In the genomic region with DNA sequence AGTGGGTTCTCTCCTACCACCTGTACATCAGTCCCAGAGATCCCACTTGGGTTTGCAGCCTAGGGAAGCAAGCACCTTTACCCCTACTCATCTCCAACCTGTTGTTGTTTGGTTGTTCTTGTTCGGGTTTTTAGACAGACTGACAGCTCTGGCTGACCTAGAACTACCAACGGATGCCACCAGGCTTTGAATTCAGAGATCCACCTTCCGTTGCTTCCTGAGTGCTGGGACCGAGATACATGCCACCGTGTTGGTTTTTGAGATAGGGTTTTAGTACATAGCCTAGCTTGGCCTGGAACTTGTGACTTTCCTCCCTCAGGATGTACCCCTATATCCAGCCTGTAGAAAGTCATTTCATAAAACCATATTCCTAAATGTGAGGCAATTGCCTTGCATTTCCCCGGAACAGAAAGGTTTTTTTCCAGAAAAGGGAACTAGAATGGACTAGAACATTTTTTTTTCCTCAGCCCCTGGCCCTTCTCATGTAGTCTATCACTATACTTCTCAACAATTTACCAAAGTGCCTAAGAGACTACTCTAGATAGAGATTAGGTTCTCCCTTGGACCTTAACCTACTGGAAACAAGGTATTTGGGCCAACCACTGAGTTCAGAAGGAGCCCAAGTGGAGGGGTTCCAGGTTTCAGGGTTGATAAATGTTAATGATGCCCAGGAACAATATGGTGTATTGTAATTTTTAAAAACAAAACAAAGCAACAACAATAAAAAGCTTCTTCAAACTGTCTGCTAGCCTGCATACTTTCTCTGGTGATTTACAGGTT, we compare ENCODE assay signal across 8 mouse cellular contexts. TPM values are rescaled to one million over a fixed set of nuclear protein-coding genes. Genes with fewer than 3 reads are reported as not detected.
DNase-seq lines count a peak whose midpoint lies in the region; ATAC-seq and TF ChIP-seq lines count a peak whose summit lies in the region.

No protein-coding gene starts in this region.

- WGBS in heart, embryonic 12.5 days = 72% methylated on average over 6 of the region's 6 CpGs
- 83% methylated on average over 6 of the region's 6 CpGs for WGBS in hindbrain, embryonic 10.5 days
- WGBS in macrophage (ENCODE audit: missing documents) = 69% methylated on average over 3 of the region's 6 CpGs

- no peak for DNase-seq in heart, postnatal 36 days
- no peak for DNase-seq in G1E (ENCODE audit: low spot score)
- DNase-seq in hindbrain, embryonic 10.5 days (ENCODE audit: low spot score) = no peak
- no peak for DNase-seq in urinary bladder, postnatal 36 days (ENCODE audit: low spot score in 2 of 2)
- no peak for DNase-seq in spleen, postnatal 36 days (ENCODE audit: low spot score in 2 of 2)
- DNase-seq in thymus, postnatal 25 days = no peak

- intact Hi-C loops in heart, postnatal 36 days (cut with DNase I) = no loop called here

- H3K9me3 ChIP-seq in heart, embryonic 12.5 days (replicated peaks) = no peaks in the 10 kb centered on the region
- no peaks in the 10 kb centered on the region for H3K9me3 ChIP-seq in G1E (replicated peaks)
- no peaks in the 10 kb centered on the region for H3K9me3 ChIP-seq in hindbrain, embryonic 10.5 days

- H3K4me2 ChIP-seq in heart, embryonic 12.5 days = peak overlapping the region; percentile 62

- H3K4me1 ChIP-seq in heart, embryonic 12.5 days (replicated peaks) = peaks cover 22% of the 10 kb centered on the region
- H3K4me1 ChIP-seq in G1E (ENCODE audit: insufficient read depth, low read depth, low read length) = peaks cover 49% of the 10 kb centered on the region
- peaks cover 28% of the 10 kb centered on the region for H3K4me1 ChIP-seq in hindbrain, embryonic 10.5 days (replicated peaks)

- no peak for TF ChIP-seq CTCF in G1E (IDR thresholded peaks at IDR 0.05; ENCODE audit: low read depth, low read length)

- H3K27ac ChIP-seq in heart, embryonic 12.5 days (ENCODE audit: poor library complexity, severe bottlenecking) = no peak overlapping the region
- peak overlapping the region; percentile 100 for H3K27ac ChIP-seq in hindbrain, embryonic 10.5 days
- H3K27ac ChIP-seq in macrophage = peak overlapping the region; percentile 100

- H3K36me3 ChIP-seq in heart, embryonic 12.5 days = peaks cover 6% of the 10 kb centered on the region; the same call in 1 of the 2 replicates
- peaks cover 23% of the 10 kb centered on the region for H3K36me3 ChIP-seq in G1E (replicated peaks)
- peaks cover 21% of the 10 kb centered on the region for H3K36me3 ChIP-seq in hindbrain, embryonic 10.5 days
- no peaks in the 10 kb centered on the region for H3K36me3 ChIP-seq in macrophage (ENCODE audit: inconsistent target)

- H3K79me2 ChIP-seq in macrophage (ENCODE audit: inconsistent target) = peaks cover 74% of the 10 kb centered on the region

- no peaks in the 10 kb centered on the region for H3K27me3 ChIP-seq in heart, embryonic 12.5 days (replicated peaks)
- no peaks in the 10 kb centered on the region for H3K27me3 ChIP-seq in G1E (ENCODE audit: insufficient read depth, low read length)
- no peaks in the 10 kb centered on the region for H3K27me3 ChIP-seq in hindbrain, embryonic 10.5 days (ENCODE audit: insufficient read depth, poor library complexity, severe bottlenecking)

- no peak for ATAC-seq in heart, embryonic 12.5 days (ENCODE audit: insufficient number of reproducible peaks, low FRiP score)
- no peak for ATAC-seq in G1E (ENCODE audit: extremely low read depth, insufficient number of reproducible peaks, low FRiP score, poor library complexity, severe bottlenecking)

- H3K9ac ChIP-seq in heart, embryonic 12.5 days = 0 out of 2 replicates have a peak overlapping the region, but pooled peaks have one; percentile 31

- peak overlapping the region; percentile 74 for H3K4me3 ChIP-seq in heart, embryonic 12.5 days
- H3K4me3 ChIP-seq in G1E (ENCODE audit: low read depth, low read length) = peak overlapping the region; percentile 79
- peak overlapping the region; percentile 83 for H3K4me3 ChIP-seq in hindbrain, embryonic 10.5 days
- H3K4me3 ChIP-seq in macrophage (ENCODE audit: inconsistent target) = peak overlapping the region; percentile 55

RNA-seq across cellular contexts. Expression of gene Unk, which starts 0.8 kb away (rescaled TPM):
- polyA plus RNA-seq in heart, embryonic 12.5 days (2016; fragmentation: Nextera tagmentation; extraction: Ambion mirVana) = 31.8 and 32.3 TPM in 2 replicates
- total RNA-seq in heart, postnatal 36 days (2021) = 1 to 10 TPM; 8.0 to 8.4 TPM
- total RNA-seq in G1E (2014; fragmentation: Nextera tagmentation) (50.1 and 58.1 TPM in 2 replicates), G1E (2017) (17.2 and 19.8 TPM in 2 replicates)
- polyA plus RNA-seq in G1E (2012) (65.2 and 80.7 TPM in 2 replicates), macrophage (2018) (12.2 to 20.0 TPM (median 19.4 TPM) in 3 replicates)
- polyA plus RNA-seq in hindbrain, embryonic 10.5 days (2016; fragmentation: Nextera tagmentation; extraction: Ambion mirVana) = 47.7 and 51.3 TPM in 2 replicates
- 100 to 1,000 TPM in 17 of 26 experiments, 10 to 100 TPM in 9; 40.7 to 159 (median 109) TPM for total RNA-seq in macrophage (2018; cell fraction: chromatin; rRNA removed)
- total RNA-seq in macrophage (2018; cell fraction: cytosol; rRNA removed) = 10 to 100 TPM in 23 of 26 experiments, 1 to 10 TPM in 3; 6.1 to 21.7 (median 15.6) TPM
- 100 to 1,000 TPM in 1 of 26 experiments, 10 to 100 TPM in 25; 31.9 to 100 (median 64.9) TPM for total RNA-seq in macrophage (2018; cell fraction: nucleus; rRNA removed)

RNA-seq across cellular contexts. Expression of gene H3f3b, which starts 1.5 kb away (rescaled TPM):
- 742 and 759 TPM in 2 replicates for polyA plus RNA-seq in heart, embryonic 12.5 days (2016; fragmentation: Nextera tagmentation; extraction: Ambion mirVana)
- 100 to 1,000 TPM; 136 to 158 TPM for total RNA-seq in heart, postnatal 36 days (2021)
- total RNA-seq in G1E (2014; fragmentation: Nextera tagmentation) = 692 and 699 TPM in 2 replicates
- 721 and 745 TPM in 2 replicates for total RNA-seq in G1E (2017)
- 230 and 336 TPM in 2 replicates for polyA plus RNA-seq in G1E (2012)
- polyA plus RNA-seq in hindbrain, embryonic 10.5 days (2016; fragmentation: Nextera tagmentation; extraction: Ambion mirVana) = 1,623 and 1,834 TPM in 2 replicates
- total RNA-seq in macrophage (2018; cell fraction: chromatin; rRNA removed) = 1,000 to 10,000 TPM in 6 of 26 experiments, 100 to 1,000 TPM in 20; 278 to 1,753 (median 620) TPM
- 1,000 to 10,000 TPM in 10 of 26 experiments, 100 to 1,000 TPM in 16; 554 to 1,427 (median 908) TPM for total RNA-seq in macrophage (2018; cell fraction: cytosol; rRNA removed)
- 1,000 to 10,000 TPM in 14 of 26 experiments, 100 to 1,000 TPM in 12; 418 to 2,195 (median 1,050) TPM for total RNA-seq in macrophage (2018; cell fraction: nucleus; rRNA removed)
- 470 to 740 TPM (median 693 TPM) in 3 replicates for polyA plus RNA-seq in macrophage (2018)

RNA-seq across cellular contexts. Expression of gene Galk1, which starts 16.8 kb away (rescaled TPM):
- polyA plus RNA-seq in heart, embryonic 12.5 days (2016; fragmentation: Nextera tagmentation; extraction: Ambion mirVana) = 151 and 152 TPM in 2 replicates
- 10 to 100 TPM; 12.8 to 19.3 TPM for total RNA-seq in heart, postnatal 36 days (2021)
- total RNA-seq in G1E (2014; fragmentation: Nextera tagmentation) = 15.4 and 22.0 TPM in 2 replicates
- 54.5 and 69.9 TPM in 2 replicates for total RNA-seq in G1E (2017)
- polyA plus RNA-seq in G1E (2012) = 148 and 177 TPM in 2 replicates
- polyA plus RNA-seq in hindbrain, embryonic 10.5 days (2016; fragmentation: Nextera tagmentation; extraction: Ambion mirVana) = 184 and 204 TPM in 2 replicates
- 1 to 10 TPM in 22 of 26 experiments, under 1 TPM in 3, not detected in 1; 0.65 to 9.0 (median 2.3) TPM for total RNA-seq in macrophage (2018; cell fraction: chromatin; rRNA removed)
- total RNA-seq in macrophage (2018; cell fraction: cytosol; rRNA removed) = 10 to 100 TPM in 13 of 26 experiments, 1 to 10 TPM in 13; 5.4 to 20.0 (median 10.4) TPM
- total RNA-seq in macrophage (2018; cell fraction: nucleus; rRNA removed) = 10 to 100 TPM in 1 of 26 experiments, 1 to 10 TPM in 25; 1.3 to 14.1 (median 3.7) TPM
- polyA plus RNA-seq in macrophage (2018) = 7.6 to 30.8 TPM (median 14.0 TPM) in 3 replicates

RNA-seq across cellular contexts. Expression of gene Unc13d, which starts 48.5 kb away (rescaled TPM):
- polyA plus RNA-seq in heart, embryonic 12.5 days (2016; fragmentation: Nextera tagmentation; extraction: Ambion mirVana) = 2.2 and 2.5 TPM in 2 replicates
- under 1 TPM; 0.41 to 0.42 TPM for total RNA-seq in heart, postnatal 36 days (2021)
- 26.1 and 31.4 TPM in 2 replicates for total RNA-seq in G1E (2014; fragmentation: Nextera tagmentation)
- total RNA-seq in G1E (2017) = 63.5 and 81.7 TPM in 2 replicates
- polyA plus RNA-seq in G1E (2012) = 126 and 144 TPM in 2 replicates
- polyA plus RNA-seq in hindbrain, embryonic 10.5 days (2016; fragmentation: Nextera tagmentation; extraction: Ambion mirVana) = 3.1 and 4.5 TPM in 2 replicates
- total RNA-seq in macrophage (2018; cell fraction: chromatin; rRNA removed) = 100 to 1,000 TPM in 2 of 26 experiments, 10 to 100 TPM in 24; 14.8 to 119 (median 60.6) TPM
- total RNA-seq in macrophage (2018; cell fraction: cytosol; rRNA removed) = 10 to 100 TPM; 15.6 to 40.0 (median 25.6) TPM
- 10 to 100 TPM; 11.9 to 57.1 (median 36.5) TPM for total RNA-seq in macrophage (2018; cell fraction: nucleus; rRNA removed)
- polyA plus RNA-seq in macrophage (2018) = 10.9 to 18.9 TPM (median 16.8 TPM) in 3 replicates

RNA-seq across cellular contexts. Expression of gene Itgb4, which starts 54.8 kb away (rescaled TPM):
- 2.0 and 2.7 TPM in 2 replicates for polyA plus RNA-seq in heart, embryonic 12.5 days (2016; fragmentation: Nextera tagmentation; extraction: Ambion mirVana)
- total RNA-seq in heart, postnatal 36 days (2021) = 1 to 10 TPM; 2.6 to 3.4 TPM
- total RNA-seq in G1E (2014; fragmentation: Nextera tagmentation) = not detected in 2 replicates
- 0.05 and 0.06 TPM in 2 replicates for total RNA-seq in G1E (2017)
- polyA plus RNA-seq in G1E (2012) = 0.13 and 0.17 TPM in 2 replicates
- polyA plus RNA-seq in hindbrain, embryonic 10.5 days (2016; fragmentation: Nextera tagmentation; extraction: Ambion mirVana) = 0.92 and 0.94 TPM in 2 replicates
- under 1 TPM in 1 of 26 experiments, not detected in 25; 0.13 TPM for total RNA-seq in macrophage (2018; cell fraction: chromatin; rRNA removed)
- under 1 TPM in 19 of 26 experiments, not detected in 7; 0.03 to 0.07 (median 0.04) TPM for total RNA-seq in macrophage (2018; cell fraction: cytosol; rRNA removed)
- under 1 TPM in 2 of 26 experiments, not detected in 24; 0.12 to 0.17 TPM for total RNA-seq in macrophage (2018; cell fraction: nucleus; rRNA removed)
- not detected in 3 replicates for polyA plus RNA-seq in macrophage (2018)
